Mouse (Mus musculus) macrophage (primary cell): ENCODE results near the gene Pak7. TPM values are rescaled to one million over a fixed set of nuclear protein-coding genes. Genes with fewer than 3 reads are reported as not detected.
"Not testable (repeated sequence)": the region's sequence is repeated elsewhere in the genome, so short reads cannot be mapped to it uniquely, and the experiment has no call there.

Experiments used
- H3K27ac ChIP-seq: fragments of 350-480 bp; formaldehyde crosslinking; 2 replicates; pipeline ENCODE4 v1.9.0; 2021
- H3K36me3 ChIP-seq: fragments of 350-480 bp; formaldehyde crosslinking; 2 replicates; pipeline ENCODE4 v1.9.0; 2021; ENCODE audit errors: inconsistent target
- H3K4me3 ChIP-seq: fragments of 350-480 bp; formaldehyde crosslinking; 2 replicates; pipeline ENCODE4 v1.9.0; 2021; ENCODE audit errors: inconsistent target
- H3K79me2 ChIP-seq: fragments of 350-480 bp; formaldehyde crosslinking; 2 replicates; pipeline ENCODE4 v1.9.0; 2021; ENCODE audit errors: inconsistent target
- WGBS: methylation state at CpG from one replicate; pipeline ENCODE4 v1.1.7; 2026; ENCODE audit warnings: inconsistent platforms; ENCODE audit not compliant: missing documents; 5-methylcytosine and 5-hydroxymethylcytosine counted together
- polyA plus RNA-seq: library from polyadenylated mRNA; stranded (reverse); fragments of 250-400 nt; gene quantifications from 3 replicates; pipeline ENCODE4 v1.2.4, GENCODE M21; 2018; ENCODE audit warnings: inconsistent platforms

The Pak7 gene
- polyA plus RNA-seq, 1 experiment from 2014 or later = not detected

DNA sequence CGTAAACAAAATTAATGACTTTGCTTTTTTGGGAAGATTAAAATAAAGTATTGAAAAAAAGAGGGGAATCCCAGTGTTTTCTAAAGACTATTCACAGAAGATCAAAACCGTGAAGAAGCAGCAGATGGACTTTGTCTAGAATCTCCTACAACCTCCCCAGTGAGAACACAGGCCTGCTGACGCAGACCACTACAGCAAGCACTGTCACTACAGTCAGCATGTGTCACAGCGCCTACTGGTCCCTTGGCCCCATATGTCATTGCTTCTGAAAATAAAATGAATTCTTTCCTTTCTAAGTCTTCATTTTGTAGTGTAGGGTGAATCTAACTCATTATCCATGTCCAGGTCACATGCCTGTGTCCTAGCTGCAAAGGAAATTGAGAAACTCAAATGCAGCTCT, 79.0 kb downstream of the Pak7 start:
- Histone ChIP-seq H3K4me3 (no peak overlapping the region), H3K36me3 (no peaks in the 10 kb centered on the region), H3K27ac (no peak overlapping the region), H3K79me2 (no peaks in the 10 kb centered on the region)
- 88% methylated on average over 4 of the region's 4 CpGs for WGBS

DNA sequence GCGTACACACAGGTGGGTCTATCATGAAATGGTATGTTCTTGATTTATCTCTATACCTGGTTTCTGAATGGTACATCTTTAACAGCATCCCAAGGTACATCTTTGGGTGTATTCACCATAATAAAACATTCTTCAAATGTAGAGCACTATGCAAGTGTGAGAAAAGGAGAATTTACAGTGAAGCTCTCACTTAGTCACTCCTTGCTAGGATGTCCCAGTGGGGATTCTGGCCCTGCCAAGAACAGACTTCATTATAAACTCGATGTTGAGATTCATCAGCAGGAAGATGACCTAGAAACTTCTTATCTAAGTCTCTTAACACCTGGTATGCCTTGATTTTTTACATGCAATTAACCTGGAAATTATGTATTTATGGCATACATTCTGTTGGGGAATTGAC, 85.6 kb downstream of the Pak7 start:
- 70% methylated on average over 1 of the region's 2 CpGs for WGBS
- H3K27ac ChIP-seq = no peak overlapping the region
- H3K36me3 ChIP-seq = no peaks in the 10 kb centered on the region
- H3K4me3 ChIP-seq = no peak overlapping the region
- H3K79me2 ChIP-seq = no peaks in the 10 kb centered on the region

DNA sequence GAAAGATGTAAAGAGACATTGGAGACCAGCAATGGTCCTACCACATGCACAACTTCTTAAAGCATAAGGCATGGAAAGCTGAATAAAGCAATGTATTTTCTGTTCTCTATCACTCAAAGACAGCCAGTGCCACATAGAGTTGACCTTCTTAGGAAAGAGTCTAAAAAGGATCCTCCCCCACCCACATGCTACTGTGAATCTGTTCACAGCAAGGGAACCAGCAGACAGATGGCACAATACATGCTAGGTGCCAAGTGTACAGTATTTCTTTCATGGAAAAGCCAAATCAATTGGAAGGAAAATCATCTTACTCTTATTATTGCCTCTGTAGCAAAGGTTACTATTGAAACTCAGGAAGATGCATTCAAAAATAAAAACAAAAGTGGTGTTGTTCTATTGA, 86.4 kb downstream of the Pak7 start:
- H3K4me3 ChIP-seq = no peak overlapping the region
- H3K36me3 ChIP-seq = no peaks in the 10 kb centered on the region
- no peaks in the 10 kb centered on the region for H3K79me2 ChIP-seq
- H3K27ac ChIP-seq = no peak overlapping the region

DNA sequence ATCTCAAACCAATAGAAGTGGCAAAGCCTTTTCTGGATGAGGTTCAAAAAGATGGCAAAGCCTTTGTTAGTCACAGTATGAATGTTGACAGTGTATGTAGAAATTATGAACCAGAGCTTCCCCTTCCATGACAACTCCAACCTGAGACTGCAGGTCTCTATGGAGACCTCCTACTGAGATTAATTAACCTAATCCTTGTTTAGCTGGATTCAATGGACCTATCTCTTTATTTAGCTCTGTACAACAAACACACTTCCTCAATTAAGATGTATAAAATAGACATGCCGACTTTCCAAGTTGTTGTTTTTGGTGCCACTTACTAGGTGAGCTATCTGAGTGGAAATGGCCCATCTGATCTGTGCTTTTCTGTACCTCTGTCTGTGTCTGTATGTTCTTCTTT, 90.4 kb downstream of the Pak7 start:
- Histone ChIP-seq H3K4me3 (no peak overlapping the region), H3K79me2 (no peaks in the 10 kb centered on the region), H3K36me3 (no peaks in the 10 kb centered on the region), H3K27ac (no peak overlapping the region)
- 56% methylated on average over 1 of the region's 1 CpGs for WGBS

DNA sequence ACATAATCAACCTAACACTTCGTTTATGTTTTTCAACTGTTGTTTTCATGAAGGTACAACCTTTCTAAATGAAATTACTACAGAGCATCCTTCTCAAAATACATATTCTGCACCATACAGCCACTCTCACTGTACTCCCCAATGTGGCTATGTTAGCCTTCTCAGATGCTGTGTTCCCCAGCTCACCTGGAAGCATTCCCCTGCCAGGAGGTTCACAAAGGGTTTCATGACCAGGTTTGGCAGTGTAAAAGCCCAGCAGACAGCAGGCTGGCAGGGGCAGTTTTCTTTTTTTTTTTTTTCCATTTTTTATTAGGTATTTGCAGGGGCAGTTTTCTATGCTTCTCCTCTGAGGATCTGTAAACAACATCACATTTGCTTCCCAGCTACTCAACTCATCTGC, 105.7 kb downstream of the Pak7 start:
- Histone ChIP-seq H3K27ac (no peak overlapping the region), H3K36me3 (no peaks in the 10 kb centered on the region), H3K79me2 (no peaks in the 10 kb centered on the region), H3K4me3 (no peak overlapping the region)
- WGBS = 61% methylated on average over 1 of the region's 1 CpGs

DNA sequence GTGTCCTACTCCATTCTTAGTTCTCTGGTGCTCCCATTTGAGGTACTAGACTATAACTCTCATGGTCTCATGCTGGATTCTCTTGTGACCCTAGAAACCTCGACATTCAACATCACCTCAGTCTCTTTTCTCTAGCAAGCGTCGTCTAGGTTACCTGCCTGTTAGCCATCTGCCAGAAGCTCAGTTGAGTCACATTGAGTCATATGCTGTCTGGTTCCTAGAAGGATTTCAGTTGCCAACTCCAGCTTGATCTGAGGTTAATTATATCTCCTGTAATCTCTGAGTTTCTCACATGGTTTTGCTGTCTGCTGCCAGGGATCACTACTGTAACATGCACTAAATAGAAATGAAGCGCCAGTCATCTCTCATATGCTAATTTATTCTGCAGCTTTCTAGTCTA, 145.8 kb downstream of the Pak7 start:
- WGBS = 80% methylated on average over 4 of the region's 4 CpGs
- H3K79me2 ChIP-seq, H3K27ac ChIP-seq: not testable (repeated sequence)

DNA sequence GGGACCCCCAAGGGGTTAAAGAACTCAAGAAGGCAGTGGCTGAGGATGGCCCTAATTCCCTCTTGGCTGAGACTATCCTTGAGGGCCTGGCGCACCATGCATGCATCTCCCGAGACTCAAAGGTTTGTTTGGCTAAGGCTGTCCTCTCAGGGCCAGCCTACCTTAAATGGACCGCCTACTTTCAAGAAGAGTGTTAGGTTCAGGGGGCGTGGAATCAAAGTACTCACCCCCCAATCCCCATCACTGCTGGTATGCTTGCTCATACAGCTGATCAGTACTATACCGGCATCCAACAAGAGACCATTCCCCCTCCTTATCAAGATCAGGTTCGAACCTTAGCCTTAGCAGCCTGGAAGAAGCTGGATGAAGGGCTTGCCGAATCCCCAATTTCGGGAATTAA, 156.5 kb downstream of the Pak7 start:
- Histone ChIP-seq H3K27ac (no peak overlapping the region), H3K79me2 (no peaks in the 10 kb centered on the region), H3K36me3 (no peaks in the 10 kb centered on the region), H3K4me3 (no peak overlapping the region)
- 92% methylated on average over 8 of the region's 8 CpGs for WGBS

More for the DNA sequence above, 145.8 kb downstream of the Pak7 start:
- H3K36me3 ChIP-seq, H3K4me3 ChIP-seq: not testable (repeated sequence)

DNA sequence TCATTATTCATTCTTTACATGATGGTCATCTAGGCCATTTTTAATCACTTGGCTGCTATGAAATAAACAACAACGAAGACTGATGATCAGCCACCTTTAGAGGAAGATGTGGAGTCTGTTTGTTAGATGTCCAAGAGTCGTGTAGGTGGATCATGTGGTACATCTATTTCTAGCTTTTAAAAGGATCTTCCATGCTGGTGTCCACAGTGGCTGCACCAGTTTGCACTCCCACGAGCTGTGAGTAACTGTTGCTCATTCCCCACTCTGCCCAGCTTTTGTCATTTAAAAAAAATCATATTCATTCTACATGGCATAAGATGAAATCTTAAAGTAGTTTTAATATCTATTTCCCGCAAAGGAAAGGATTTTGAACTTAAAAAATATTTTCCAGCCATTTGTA, 183.7 kb downstream of the Pak7 start:
- H3K79me2 ChIP-seq = no peaks in the 10 kb centered on the region
- no peak overlapping the region for H3K4me3 ChIP-seq
- H3K27ac ChIP-seq = no peak overlapping the region
- no peaks in the 10 kb centered on the region for H3K36me3 ChIP-seq
- 66% methylated on average over 4 of the region's 4 CpGs for WGBS

DNA sequence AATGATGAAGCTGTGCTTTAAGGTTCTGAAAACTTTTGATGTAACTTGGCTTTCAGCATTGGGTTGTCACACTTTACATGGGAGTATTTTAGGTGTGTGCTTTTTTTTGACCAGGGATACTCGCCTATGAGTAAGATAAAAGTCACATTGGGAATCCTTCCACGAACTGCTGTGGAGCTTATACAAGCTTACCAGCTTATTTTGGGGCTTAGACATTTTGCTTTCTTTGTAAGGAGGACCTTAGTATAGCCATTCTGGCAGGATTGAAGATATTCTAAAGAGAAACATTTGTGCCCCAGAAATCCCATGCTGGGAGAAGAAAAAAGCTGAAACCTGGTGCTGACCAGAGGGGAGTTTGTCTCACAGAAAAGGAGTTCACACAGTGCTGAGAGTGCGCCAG, 212.7 kb downstream of the Pak7 start:
- no peaks in the 10 kb centered on the region for H3K79me2 ChIP-seq
- H3K4me3 ChIP-seq = no peak overlapping the region
- H3K36me3 ChIP-seq = no peaks in the 10 kb centered on the region
- no peak overlapping the region for H3K27ac ChIP-seq
- WGBS = 98% methylated on average over 3 of the region's 3 CpGs

DNA sequence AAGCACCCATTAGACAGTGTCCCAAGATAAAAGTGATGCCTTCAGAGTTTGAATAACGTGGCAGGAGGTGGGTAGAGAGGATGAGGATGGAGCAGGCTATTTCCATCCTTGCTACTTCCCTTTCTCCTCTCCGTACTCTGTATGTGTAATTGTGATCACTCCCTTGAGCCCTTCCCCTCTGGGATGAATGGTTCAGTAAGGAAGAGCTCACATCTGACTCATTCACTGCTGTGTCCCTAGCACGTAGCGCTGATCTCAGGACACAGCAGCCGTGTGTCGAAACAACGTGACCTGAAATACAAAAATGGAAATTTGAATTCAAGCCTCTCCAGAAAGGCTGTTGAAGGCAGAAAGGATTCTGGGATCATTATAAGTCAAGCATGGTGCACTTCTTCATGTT, 237.0 kb downstream of the Pak7 start:
- Histone ChIP-seq H3K36me3 (no peaks in the 10 kb centered on the region), H3K79me2 (no peaks in the 10 kb centered on the region), H3K27ac (no peak overlapping the region), H3K4me3 (no peak overlapping the region)
- WGBS = 85% methylated on average over 7 of the region's 7 CpGs

DNA sequence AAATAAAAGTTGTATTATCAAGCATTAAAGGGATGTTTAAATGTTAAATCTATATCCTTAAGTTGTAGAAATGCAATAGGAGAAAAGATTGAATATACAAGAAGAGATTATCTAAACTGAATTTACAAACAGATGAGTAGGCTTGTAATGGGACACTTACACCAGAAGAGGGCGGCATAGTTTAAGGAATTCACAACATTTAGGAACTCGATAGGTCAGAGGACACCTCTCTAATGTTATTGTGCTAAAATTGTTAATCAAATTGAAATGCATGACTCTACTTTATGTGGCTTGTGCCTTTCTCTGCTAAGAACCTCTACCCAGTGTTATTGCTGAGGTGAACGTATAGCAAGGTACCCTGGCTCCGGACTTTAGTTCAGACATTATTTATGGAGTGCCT, 238.2 kb downstream of the Pak7 start:
- Histone ChIP-seq H3K4me3 (no peak overlapping the region), H3K27ac (no peak overlapping the region), H3K36me3 (no peaks in the 10 kb centered on the region), H3K79me2 (no peaks in the 10 kb centered on the region)
- 30% methylated on average over 4 of the region's 4 CpGs for WGBS

DNA sequence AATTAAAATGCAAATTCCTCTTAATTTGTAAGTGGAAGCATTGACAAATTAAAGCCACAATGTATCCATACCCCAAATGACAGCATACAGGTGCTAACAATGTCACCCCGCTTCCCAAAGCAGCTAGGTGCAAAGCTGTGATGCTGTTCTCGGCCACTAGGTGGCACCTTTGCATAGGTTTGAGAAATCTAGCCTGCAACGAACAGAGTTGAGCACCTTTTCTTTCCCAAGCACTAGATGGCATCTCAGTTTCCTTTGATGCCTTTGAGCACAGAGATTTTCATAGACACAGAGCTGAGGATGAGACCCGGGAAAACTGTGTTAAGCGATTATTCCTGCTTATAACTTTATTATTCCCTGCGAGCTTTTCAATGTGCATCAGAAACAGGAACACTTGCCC, 238.8 kb downstream of the Pak7 start:
- Histone ChIP-seq H3K79me2 (no peaks in the 10 kb centered on the region), H3K27ac (no peak overlapping the region), H3K36me3 (no peaks in the 10 kb centered on the region), H3K4me3 (no peak overlapping the region)
- WGBS = 10% methylated on average over 6 of the region's 6 CpGs

DNA sequence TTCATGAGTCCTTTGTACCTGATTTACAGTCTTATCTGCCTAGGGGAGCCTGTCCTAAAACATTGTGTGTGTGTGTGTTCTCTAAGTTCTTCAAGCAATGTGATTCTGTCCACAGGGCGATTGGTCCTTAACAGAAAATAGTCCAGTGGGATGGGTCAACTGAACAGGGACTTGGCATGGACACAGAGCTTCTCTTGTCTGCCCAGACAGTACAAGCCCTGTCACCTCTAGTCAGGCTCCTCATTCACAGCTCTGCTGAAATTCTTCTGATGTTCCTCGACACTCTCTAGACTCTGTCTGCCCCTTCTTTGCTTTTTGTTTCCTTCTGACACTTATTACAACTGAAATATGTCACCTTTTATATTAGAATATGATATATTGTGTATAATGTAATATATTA, 247.0 kb downstream of the Pak7 start:
- WGBS = 59% methylated on average over 2 of the region's 2 CpGs
- Histone ChIP-seq H3K27ac (no peak overlapping the region), H3K79me2 (no peaks in the 10 kb centered on the region), H3K4me3 (no peak overlapping the region), H3K36me3 (no peaks in the 10 kb centered on the region)

DNA sequence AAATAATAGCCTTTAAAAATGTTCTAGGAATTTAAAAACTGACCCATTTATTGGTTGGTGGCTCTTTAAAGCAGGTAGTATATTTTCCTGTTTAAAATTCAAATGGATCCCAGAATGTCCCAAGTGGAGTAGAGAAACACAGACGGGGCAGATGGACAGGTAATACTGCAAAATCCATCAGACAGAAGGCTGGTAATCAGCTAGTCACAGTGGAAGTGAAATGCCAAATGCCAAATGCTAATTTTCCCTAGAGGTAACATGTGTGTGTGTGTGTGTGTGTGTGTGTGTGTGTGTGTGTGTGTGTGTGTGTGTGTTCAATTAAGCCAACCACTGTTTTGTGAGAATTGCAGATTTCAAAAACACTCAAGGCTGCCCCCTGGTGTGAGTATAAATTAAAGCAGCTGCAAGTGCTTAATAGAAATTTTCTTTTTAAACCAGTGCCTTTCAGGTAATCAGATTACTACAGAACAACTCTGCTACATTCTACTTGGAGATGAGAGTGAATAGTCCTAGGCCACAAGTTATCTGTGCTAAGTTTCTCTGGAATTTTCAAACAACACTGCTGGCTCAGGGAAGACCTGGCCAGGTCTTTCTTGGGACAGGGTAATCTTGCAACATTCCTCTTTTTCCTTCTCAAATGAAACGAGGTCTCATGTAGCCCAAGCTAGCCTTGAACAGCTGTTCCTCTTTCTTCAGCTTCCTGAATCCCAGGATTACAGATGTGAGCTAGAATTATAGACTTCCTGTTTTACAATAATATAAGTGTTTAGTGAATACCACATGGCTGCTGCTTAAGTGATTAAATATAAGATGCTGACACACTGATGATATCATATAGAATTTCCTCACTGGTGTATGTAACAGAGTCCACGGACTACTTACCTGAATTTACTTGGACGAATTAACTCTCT, 248.4 kb downstream of the Pak7 start:
- Histone ChIP-seq H3K79me2 (no peaks in the 10 kb centered on the region), H3K4me3 (no peak overlapping the region), H3K36me3 (no peaks in the 10 kb centered on the region), H3K27ac (no peak overlapping the region)
- WGBS = 44% methylated on average over 4 of the region's 4 CpGs

DNA sequence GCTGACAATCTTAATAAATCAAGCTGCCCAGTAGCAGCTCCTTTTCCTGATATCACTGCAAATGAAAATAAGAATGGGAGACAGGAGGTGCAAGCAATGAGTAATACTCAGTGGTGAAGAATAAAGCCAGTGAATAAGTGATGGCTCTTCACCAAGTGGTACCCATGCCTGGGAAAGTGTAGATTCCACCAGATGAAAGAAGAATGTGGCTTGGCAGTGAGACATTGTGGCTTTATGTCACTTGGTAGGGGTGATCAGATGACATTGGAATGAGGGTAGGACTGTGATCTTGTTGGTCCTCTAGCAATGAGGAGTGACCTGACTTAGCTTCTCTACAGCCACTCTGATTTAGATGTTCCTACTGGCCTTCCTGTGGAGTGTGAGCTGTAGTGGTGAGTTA, 249.3 kb downstream of the Pak7 start:
- Histone ChIP-seq H3K4me3 (no peak overlapping the region), H3K36me3 (no peaks in the 10 kb centered on the region), H3K79me2 (no peaks in the 10 kb centered on the region), H3K27ac (no peak overlapping the region)

DNA sequence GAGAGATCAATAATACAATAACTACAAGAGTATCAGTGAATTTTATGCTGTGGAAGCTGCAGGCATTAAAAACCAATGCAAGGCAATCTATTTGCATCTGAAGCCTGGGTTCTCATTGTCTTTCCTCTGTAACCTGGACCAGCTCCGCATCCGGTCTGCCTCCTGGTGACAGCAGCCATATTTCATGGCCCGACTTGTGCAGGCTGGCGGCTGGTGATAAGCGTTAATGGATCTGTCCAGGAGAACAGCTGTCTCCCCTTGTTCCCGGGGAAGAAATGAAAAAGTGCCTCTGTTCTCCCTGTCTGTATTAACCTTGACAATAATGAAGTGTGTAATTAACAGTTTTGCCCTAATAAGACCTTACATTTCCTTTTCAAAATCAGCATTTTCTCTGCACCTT, 265.9 kb downstream of the Pak7 start:
- Histone ChIP-seq H3K36me3 (no peaks in the 10 kb centered on the region), H3K79me2 (no peaks in the 10 kb centered on the region), H3K27ac (no peak overlapping the region), H3K4me3 (no peak overlapping the region)
- WGBS = 5% methylated on average over 6 of the region's 6 CpGs
